Mouse (Mus musculus): ENCODE results near the gene Hspa1l.
A peak's percentile ranks its signal among the peaks of the same experiment; 100 is the strongest.
"Not testable (repeated sequence)": the region's sequence is repeated elsewhere in the genome, so short reads cannot be mapped to it uniquely, and the experiment has no call there.

Hspa1l gene

DNA sequence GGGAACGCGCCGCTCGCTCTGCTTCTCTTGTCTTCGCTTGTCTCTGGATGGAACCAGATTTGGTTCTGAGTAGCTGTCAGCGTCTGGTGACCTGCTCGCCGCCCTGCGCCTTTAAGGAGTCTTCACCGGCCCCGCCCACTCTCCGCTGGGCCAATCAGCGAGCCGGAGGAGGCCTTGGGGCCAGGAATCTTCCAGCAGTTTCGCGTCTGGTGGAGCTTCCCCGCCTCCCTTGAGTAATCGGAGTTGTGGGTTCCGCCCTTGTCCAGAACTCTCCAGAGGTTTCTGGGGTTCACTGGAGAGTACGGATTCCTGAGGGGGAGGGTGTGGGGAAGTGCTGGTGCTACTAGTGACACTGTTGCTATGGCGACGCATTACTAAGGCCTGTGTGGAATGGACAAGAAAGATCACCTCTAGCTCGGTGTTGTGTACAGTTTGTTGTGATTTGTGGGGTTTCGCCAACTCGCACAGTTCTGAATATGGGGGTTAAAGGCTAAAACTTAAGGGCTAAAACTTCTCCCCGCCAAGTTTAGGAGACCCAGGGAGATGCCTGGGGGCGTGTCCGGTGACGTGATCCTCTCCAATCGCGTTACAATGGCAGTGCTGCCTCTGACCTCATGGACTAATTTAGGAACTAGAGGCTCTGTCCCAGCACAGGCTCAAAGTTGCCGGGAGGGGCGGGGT, at the start of gene Hspa1l, which contains the start of gene Hspa1a:
Gene Hspa1l (plus strand): TSS at position 635 of the 681 bp plus-strand sequence.
Gene Hspa1a (minus strand): TSS at position 88 of the 681 bp plus-strand sequence.
- peak; percentile 28 to 32 for DNase-seq (ENCODE audit: low spot score in 2 of 2)

DNA sequence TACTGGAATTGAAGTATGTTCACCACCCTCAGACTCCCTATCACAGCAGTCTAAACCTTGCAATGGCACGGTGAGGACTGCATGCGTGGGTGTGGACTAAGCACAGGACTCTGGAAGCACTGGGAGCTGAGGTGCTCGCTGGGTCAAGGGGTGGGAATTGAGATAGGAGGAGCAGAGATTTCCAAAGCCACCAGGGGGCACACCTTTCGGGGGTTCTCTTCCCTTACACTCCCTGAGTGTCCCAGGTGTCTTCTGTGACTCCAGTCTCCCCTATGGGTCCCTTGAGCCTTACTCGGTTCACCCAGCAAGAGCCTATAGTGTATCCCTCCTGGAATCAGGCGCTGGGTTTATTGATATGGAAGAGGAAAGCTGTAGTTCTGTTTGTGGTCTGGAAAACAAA, 49.6 kb upstream of the Hspa1l start:
- DNase-seq (ENCODE audit: low spot score in 2 of 2) = no peak

- DNase-seq (ENCODE audit: low spot score in 2 of 2) = no peak
These were observed 48.2 kb upstream of the Hspa1l start for GRCm38 (mm10) chr17:34924258-34924657.

DNA sequence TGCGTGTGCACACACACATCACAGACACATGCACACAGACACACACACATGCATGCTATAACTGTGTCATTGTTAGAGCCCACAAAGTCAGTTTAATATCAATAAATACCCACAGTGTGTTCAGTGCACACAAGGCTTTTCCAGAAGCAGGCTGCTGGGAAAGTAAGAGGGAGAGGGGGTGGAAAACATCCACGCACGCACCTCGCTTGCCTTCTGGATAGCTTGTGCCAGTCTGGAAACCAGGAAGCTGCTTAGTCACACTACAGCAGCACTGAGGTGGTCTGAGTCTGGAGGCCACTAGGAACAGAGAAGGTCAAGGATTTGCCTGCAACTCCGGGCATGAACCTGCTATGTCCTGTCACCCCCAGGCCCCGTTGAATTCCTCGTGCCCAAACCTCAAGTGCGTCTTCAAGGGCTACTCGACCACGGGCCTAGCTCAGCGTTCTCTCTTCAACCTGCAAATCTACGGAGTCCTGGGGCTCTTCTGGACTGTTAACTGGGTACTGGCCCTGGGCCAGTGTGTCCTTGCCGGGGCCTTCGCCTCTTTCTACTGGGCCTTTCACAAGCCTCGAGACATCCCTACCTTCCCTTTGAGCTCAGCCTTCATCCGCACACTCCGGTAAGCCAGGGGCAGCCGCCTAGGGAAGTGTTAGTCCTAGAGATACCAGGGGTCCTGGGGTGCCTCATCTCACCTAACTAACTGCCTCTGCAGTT, 45.0 kb upstream of the Hspa1l start:
- no peak for DNase-seq (ENCODE audit: low spot score in 2 of 2)

DNA sequence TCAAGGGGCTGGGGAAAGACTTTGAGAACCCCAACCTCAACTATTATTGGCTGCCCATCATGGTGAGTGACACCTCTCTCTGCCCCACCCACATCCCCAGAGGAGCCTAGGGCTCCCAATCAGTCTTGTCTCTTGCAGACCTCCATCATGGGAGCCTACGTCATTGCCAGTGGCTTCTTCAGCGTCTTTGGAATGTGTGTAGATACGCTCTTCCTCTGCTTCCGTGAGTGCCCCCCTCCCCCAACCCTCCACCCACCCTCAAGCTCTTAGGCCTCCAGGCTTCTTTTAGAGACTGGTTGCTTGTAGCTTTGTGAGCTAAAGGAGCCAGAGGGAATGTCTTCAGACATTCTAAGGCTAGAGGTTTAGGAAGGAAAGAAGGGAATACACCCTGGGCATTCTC, 43.7 kb upstream of the Hspa1l start:
- no peak for DNase-seq (ENCODE audit: low spot score in 2 of 2)

DNA sequence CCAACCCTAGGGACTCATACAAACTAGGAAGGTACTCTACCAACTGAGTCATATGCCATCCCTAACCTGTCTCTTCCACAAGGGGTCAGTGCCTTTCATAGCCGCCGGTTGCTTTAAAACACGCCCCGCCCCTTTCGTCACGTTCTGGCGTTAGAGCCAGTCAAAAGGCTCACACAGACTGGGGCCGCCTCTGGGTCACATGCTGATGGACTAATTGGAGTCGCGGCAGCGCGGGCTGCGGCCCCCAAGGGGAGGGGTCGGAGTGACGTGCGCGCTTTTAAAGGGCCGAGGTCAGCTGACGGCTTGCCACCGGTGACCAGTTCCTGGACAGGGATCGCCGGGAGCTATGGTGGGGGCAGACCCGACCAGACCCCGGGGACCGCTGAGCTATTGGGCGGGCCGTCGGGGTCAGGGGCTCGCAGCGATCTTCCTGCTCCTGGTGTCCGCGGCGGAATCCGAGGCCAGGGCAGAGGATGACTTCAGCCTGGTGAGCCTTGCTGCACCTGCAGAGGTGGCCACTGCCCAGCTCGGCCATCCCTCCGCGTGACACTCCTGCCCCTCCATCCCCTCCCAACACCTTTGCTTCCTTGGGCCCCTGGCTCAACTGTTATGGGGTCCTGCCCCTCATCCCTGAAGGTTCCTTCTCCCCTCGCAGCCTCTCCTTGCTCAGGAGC, 41.3 kb upstream of the Hspa1l start, which contains the start of gene Neu1:
Gene Neu1 (plus strand): TSS at position 193 of the 674 bp plus-strand sequence.
- DNase-seq (ENCODE audit: low spot score in 2 of 2) = peak; percentile 91 to 93

- DNase-seq (ENCODE audit: low spot score in 2 of 2) = peak; percentile 35 to 50
These were observed 40.8 kb upstream of the Hspa1l start for GRCm38 (mm10) chr17:34931735-34932098.

- DNase-seq (ENCODE audit: low spot score in 2 of 2) = no peak
These were observed 40.2 kb upstream of the Hspa1l start for GRCm38 (mm10) chr17:34932287-34932686.

GRCm38 (mm10) chr17:34934031-34934430, 38.5 kb upstream of the Hspa1l start:
- no peak for DNase-seq (ENCODE audit: low spot score in 2 of 2)

- DNase-seq (ENCODE audit: low spot score in 2 of 2) = no peak
These were observed 37.7 kb upstream of the Hspa1l start for GRCm38 (mm10) chr17:34934830-34935229.

GRCm38 (mm10) chr17:34937960-34938505, 34.5 kb upstream of the Hspa1l start:
- no peak for DNase-seq (ENCODE audit: low spot score in 2 of 2)

DNA sequence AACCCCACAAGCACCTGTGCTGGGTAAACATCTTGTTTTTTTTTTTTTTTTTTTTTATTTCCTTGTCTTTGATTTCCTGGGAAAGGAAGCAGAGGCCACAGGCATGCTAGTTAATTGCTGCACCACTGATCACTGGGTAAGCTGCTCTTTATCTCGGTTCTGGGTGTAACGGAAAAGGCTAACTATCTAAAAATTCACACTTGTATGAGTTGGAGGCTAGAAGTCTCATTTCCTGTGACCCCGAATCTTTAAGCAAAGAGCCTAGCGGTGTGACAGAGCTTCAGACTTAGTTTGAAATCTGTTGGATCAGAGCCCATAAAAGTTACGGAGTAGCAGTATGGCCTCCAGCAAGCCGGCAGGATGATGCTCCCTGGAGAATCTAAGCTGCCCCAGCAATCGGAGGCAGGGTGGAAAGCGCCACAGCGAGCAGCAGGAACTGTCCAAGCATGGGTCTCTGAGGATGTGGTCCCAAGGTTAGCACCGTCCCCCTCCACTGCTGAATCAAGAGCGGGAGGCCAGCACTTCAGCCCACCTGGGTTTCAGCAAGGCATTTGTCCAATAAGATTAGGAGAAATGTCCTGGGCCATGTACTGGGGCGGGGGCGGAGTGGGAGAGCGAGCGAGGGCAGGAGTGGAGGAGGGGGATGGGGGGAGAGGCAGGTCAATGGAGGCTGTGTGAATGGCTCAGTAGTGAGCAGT, 31.0 kb upstream of the Hspa1l start:
- no peak for DNase-seq (ENCODE audit: low spot score in 2 of 2)

DNA sequence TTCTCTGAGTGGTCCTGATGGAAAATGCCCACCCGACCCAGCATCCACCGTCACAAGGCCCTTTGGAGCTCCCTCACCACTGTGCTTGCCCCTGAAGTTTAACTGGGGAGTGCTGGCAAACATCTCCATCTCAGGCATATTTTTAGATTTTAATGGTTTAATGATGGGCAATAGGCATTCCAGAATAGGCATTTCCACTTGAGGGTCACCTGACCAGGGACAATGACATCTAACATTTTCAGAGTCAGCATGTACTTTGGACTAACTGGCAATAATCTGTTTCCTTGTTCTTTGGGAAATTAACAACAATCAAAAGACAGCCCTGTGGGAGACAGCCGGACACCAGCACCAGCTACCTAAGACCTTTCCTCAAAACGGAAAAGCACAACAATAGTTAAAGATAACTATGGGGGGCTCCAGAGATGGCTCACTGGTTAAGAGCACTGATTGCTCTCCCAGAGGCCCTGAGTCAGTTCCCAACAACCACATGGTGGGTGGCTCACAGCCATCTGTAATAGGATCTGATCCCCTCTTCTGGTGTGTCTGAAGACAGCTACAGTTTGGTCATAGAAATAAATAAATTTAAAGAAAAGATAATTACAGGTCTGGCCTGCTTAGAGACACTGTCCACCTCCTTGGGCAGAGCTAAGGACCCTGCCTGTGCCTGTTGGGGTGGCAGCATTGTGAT, 29.2 kb upstream of the Hspa1l start:
- no peak for DNase-seq (ENCODE audit: low spot score in 2 of 2)

- DNase-seq (ENCODE audit: low spot score in 2 of 2) = no peak
These were observed 28.1 kb upstream of the Hspa1l start for GRCm38 (mm10) chr17:34944362-34944761.

DNA sequence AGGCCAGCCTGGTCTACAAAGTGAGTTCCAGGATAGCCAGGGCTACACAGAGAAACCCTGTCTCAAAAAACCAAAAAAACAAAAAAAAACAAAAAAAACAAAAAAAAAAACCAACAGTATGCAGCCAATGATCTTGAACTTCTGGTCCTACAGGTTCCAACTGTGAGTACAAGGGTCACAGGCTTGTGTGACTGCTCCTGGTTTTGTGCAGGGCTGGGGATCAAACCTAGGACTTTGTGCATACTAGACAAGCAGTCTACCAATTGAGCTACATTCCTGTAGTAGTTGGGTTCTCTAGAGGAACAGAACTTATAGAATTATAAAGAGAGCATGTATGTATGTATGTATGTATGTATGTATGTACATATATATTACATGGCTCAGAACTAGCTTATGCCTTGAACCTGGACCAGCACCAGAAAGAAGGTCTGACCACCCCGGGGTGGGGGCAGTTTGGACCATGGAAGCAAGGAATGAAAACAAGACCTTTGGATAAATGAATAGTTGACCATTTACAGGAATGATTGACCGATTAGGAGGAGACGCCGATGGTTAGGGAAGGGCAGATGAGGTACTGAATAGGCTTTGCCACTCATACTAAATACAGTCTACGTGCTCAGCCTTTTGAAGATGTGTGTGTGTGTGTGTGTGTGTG, 25.9 kb upstream of the Hspa1l start:
- no peak for DNase-seq (ENCODE audit: low spot score in 2 of 2)

GRCm38 (mm10) chr17:34947606-34948005, 24.9 kb upstream of the Hspa1l start:
- DNase-seq (ENCODE audit: low spot score in 2 of 2) = no peak

DNA sequence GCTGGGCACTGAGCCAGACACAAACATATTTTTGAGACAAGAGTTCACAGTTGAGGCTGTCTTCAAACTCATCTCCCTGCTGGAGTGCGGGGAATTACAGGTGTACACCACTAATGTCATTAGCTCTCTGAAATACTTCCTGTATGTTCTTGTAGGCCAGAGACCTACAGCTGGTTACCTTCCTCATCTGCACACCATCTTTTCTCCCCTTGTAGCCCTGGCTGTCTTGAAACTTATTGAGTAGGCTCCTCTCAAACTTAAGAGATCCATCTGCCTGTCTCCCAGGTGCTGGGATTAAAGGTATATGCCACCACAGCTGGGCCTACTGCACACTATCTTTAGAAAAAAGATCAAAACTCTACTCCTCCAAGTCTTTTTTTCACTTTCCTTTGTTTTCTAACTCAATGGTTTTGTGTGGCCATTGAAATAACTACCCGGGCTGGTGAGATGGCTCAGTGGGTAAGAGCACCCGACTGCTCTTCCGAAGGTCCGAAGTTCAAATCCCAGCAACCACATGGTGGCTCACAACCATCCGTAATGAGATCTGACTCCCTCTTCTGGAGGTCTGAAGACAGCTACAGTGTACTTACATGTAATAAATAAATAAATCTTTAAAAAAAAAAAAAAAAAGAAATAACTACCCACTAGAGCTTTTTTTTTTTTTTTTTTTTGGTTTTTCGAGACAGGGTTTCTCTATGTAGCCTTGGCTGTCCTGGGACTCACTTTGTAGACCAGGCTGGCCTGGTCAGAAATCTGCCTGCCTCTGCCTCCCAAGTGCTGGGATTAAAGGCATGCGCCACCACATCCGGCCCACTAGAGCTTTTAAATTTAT, 23.6 kb upstream of the Hspa1l start:
- DNase-seq (ENCODE audit: low spot score in 2 of 2) = not testable (repeated sequence)

- no peak for DNase-seq (ENCODE audit: low spot score in 2 of 2)
These were observed 22.9 kb upstream of the Hspa1l start for GRCm38 (mm10) chr17:34949553-34949969.
